8 mouse cellular contexts compared by ENCODE assay signal in the genomic region with DNA sequence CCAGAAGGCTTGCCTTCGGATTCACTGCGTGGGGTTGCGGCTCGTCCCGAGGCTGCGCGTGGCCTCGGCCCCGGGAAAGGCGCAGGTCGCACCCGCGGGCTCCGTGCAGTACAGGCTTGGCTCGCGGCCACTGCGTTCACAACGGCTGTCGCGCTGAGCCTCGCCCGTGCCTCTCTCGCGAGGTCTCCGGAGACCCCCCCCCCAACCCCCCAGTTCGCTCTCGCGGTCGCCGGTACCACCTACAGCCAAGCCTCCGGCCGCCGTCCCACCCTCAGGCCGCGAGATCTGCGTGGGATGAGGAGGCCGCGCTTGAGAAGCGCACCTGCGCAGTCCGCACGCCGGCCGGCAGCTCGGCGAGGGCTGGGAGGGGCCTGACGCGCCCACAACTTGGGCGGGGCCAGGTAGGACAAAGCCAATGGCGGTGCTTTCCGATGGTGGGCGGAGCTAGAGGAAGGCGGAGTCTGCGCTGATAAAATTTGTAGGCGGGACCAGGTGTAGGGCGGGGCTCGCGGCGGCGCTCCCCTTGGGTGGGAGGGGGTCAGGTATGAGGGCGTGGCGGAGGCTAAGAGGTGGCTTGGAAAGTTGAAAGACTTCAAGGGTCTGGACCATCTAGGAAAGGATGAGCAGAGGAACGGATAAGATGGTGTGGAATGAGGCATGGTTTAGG. TPM values are rescaled to one million over a fixed set of nuclear protein-coding genes. Genes with fewer than 3 reads are reported as not detected.
DNase-seq lines count a peak whose midpoint lies in the region; ATAC-seq lines count a peak whose summit lies in the region.

No protein-coding gene starts in this region.

- H3K4me2 ChIP-seq in embryonic facial prominence, embryonic 14.5 days (ENCODE audit: low read depth, low read length): peak overlapping the region; percentile 93
- H3K4me2 ChIP-seq in kidney, embryonic 14.5 days (replicated peaks; ENCODE audit: low read depth, low read length): peak overlapping the region; percentile 87
- H3K4me2 ChIP-seq in limb, embryonic 15.5 days: peak overlapping the region; percentile 90

- H3K36me3 ChIP-seq in embryonic facial prominence, embryonic 14.5 days (ENCODE audit: control insufficient read depth, insufficient read depth, low read length): no peaks in the 10 kb centered on the region
- no peaks in the 10 kb centered on the region for H3K36me3 ChIP-seq in kidney, embryonic 14.5 days (ENCODE audit: control insufficient read depth, insufficient read depth, low read length)
- H3K36me3 ChIP-seq in limb, embryonic 15.5 days: no peaks in the 10 kb centered on the region

- ATAC-seq in embryonic facial prominence, embryonic 14.5 days (ENCODE audit: low read depth): peak; percentile 94
- ATAC-seq in kidney, embryonic 14.5 days (ENCODE audit: low FRiP score, low TSS enrichment): peak; percentile 95
- ATAC-seq in limb, embryonic 15.5 days (ENCODE audit: insufficient number of reproducible peaks, low FRiP score, low TSS enrichment, low read depth): peak; percentile 89

- H3K9ac ChIP-seq in embryonic facial prominence, embryonic 14.5 days (ENCODE audit: low read depth, low read length): peak overlapping the region; percentile 84
- H3K9ac ChIP-seq in kidney, embryonic 14.5 days (ENCODE audit: low read depth, low read length): peak overlapping the region; percentile 78
- H3K9ac ChIP-seq in limb, embryonic 15.5 days: peak overlapping the region; percentile 80

- H3K27ac ChIP-seq in embryonic facial prominence, embryonic 14.5 days (replicated peaks; ENCODE audit: low read depth, low read length): peak overlapping the region; percentile 54; the same call in 1 of the 2 replicates
- no peak overlapping the region for H3K27ac ChIP-seq in kidney, embryonic 14.5 days (ENCODE audit: low read depth, low read length)
- H3K27ac ChIP-seq in limb, embryonic 15.5 days: peak overlapping the region; percentile 57

- H3K27me3 ChIP-seq in embryonic facial prominence, embryonic 14.5 days (replicated peaks; ENCODE audit: control insufficient read depth, insufficient read depth, low read length): no peaks in the 10 kb centered on the region
- no peaks in the 10 kb centered on the region for H3K27me3 ChIP-seq in kidney, embryonic 14.5 days (ENCODE audit: control insufficient read depth, insufficient read depth, low read length)
- H3K27me3 ChIP-seq in limb, embryonic 15.5 days: no peaks in the 10 kb centered on the region

- no peaks in the 10 kb centered on the region for H3K9me3 ChIP-seq in embryonic facial prominence, embryonic 14.5 days (ENCODE audit: control insufficient read depth, low read length)
- no peaks in the 10 kb centered on the region for H3K9me3 ChIP-seq in kidney, embryonic 14.5 days (ENCODE audit: control insufficient read depth, low read length)
- H3K9me3 ChIP-seq in limb, embryonic 15.5 days: no peaks in the 10 kb centered on the region

- H3K4me3 ChIP-seq in embryonic facial prominence, embryonic 14.5 days (ENCODE audit: low read depth, low read length): peak overlapping the region; percentile 84
- H3K4me3 ChIP-seq in kidney, embryonic 14.5 days (ENCODE audit: low read length): peak overlapping the region; percentile 72
- peak overlapping the region; percentile 86 for H3K4me3 ChIP-seq in limb, embryonic 15.5 days

- peaks cover 13% of the 10 kb centered on the region for H3K4me1 ChIP-seq in embryonic facial prominence, embryonic 14.5 days (ENCODE audit: control insufficient read depth, insufficient read depth, low read length)
- H3K4me1 ChIP-seq in kidney, embryonic 14.5 days (ENCODE audit: control insufficient read depth, insufficient read depth, low read length): peaks cover 14% of the 10 kb centered on the region
- peaks cover 20% of the 10 kb centered on the region for H3K4me1 ChIP-seq in limb, embryonic 15.5 days

- peak; percentile 94 for DNase-seq in 3T3-L1 (ENCODE audit: low read depth, low spot score)
- DNase-seq in adrenal gland, postnatal 4 days (ENCODE audit: low spot score in 2 of 2): peak; percentile 74 to 81
- DNase-seq in embryonic facial prominence, embryonic 14.5 days (ENCODE audit: low spot score): peak; percentile 95
- DNase-seq in heart, adult 9 months (ENCODE audit: low spot score in 2 of 2): peak; percentile 88
- peak; percentile 47 to 65 for DNase-seq in monocyte, adult 2 months (ENCODE audit: low read depth in 1 of 2, low spot score in 2 of 2)
- DNase-seq in spleen, postnatal 36 days (ENCODE audit: low spot score in 2 of 2): peak; percentile 92 to 93

- under 1% methylated on average over 38 of the region's 63 CpGs for WGBS in embryonic facial prominence, embryonic 14.5 days
- WGBS in kidney, embryonic 14.5 days: under 1% methylated on average over 63 of the region's 63 CpGs
- WGBS in limb, embryonic 15.5 days: 1% methylated on average over 57 of the region's 63 CpGs

RNA-seq across cellular contexts. Expression of a gene that starts 6.1 kb away (rescaled TPM):
- 10 to 100 TPM; 11.3 to 14.2 TPM for total RNA-seq in adrenal gland, postnatal 4 days (2021)
- polyA plus RNA-seq in embryonic facial prominence, embryonic 14.5 days (2014; fragmentation: Nextera tagmentation; extraction: Ambion mirVana): 3.0 and 3.6 TPM in 2 replicates
- 3.2 and 5.3 TPM in 2 replicates for polyA plus RNA-seq in kidney, embryonic 14.5 days (2014; fragmentation: Nextera tagmentation; extraction: Ambion mirVana)
- 3.5 and 3.7 TPM in 2 replicates for polyA plus RNA-seq in limb, embryonic 15.5 days (2015; fragmentation: Nextera tagmentation; extraction: Ambion mirVana)

RNA-seq across cellular contexts. Expression of a gene that starts 13.1 kb away (rescaled TPM):
- total RNA-seq in adrenal gland, postnatal 4 days (2021): under 1 TPM in 1 of 2 experiments, not detected in 1; 0.62 TPM
- 1.2 and 1.7 TPM in 2 replicates for polyA plus RNA-seq in embryonic facial prominence, embryonic 14.5 days (2014; fragmentation: Nextera tagmentation; extraction: Ambion mirVana)
- not detected in 2 replicates for polyA plus RNA-seq in kidney, embryonic 14.5 days (2014; fragmentation: Nextera tagmentation; extraction: Ambion mirVana)
- polyA plus RNA-seq in limb, embryonic 15.5 days (2015; fragmentation: Nextera tagmentation; extraction: Ambion mirVana): 1.6 and 1.7 TPM in 2 replicates
